Mouse (Mus musculus) olfactory bulb, adult 2 months (tissue): ENCODE results near the gene Sh3tc1.

ENCODE experiments used
- CTCF ChIP-seq: fragments of 200-500 bp; IDR thresholded peaks from 2 replicates; pipeline ENCODE4 v1.5.1; 2012; ENCODE audit warnings: low read depth, mild to moderate bottlenecking, low read length, moderate library complexity; ENCODE audit not compliant: insufficient read depth
- POLR2A ChIP-seq: fragments of 200-500 bp; IDR thresholded peaks from 2 replicates; pipeline ENCODE4 v1.6.1; 2012; ENCODE audit warnings: mild to moderate bottlenecking, low read depth, low read length, moderate library complexity; ENCODE audit not compliant: insufficient read depth

GRCm38 (mm10) chr5:35673086-35673485, 66.7 kb downstream of the Sh3tc1 start:
- TF ChIP-seq POLR2A: no peak
- no peak for TF ChIP-seq CTCF
